Mouse (Mus musculus) frontal cortex, adult 2 months (tissue): ENCODE measurements around the gene Pdzd4. TPM values are rescaled to one million over a fixed set of nuclear protein-coding genes. Genes with fewer than 3 reads are reported as not detected.
A peak's percentile ranks its signal among the peaks of the same experiment; 100 is the strongest.

ENCODE experiments used
- DNase-seq, 2 experiments: peaks; one replicate each; pipeline ENCODE4 v3.0.0; 2022; ENCODE audit warnings: low spot score in 1 of 2; ENCODE audit errors: extremely low spot score in 1 of 2
- polyA plus RNA-seq: library from polyadenylated mRNA; depleted of rRNA; stranded (reverse); fragments of >200 nt; gene quantifications from 2 replicates; pipeline ENCODE4 v1.2.3, GENCODE M21; 2012; rRNA removed

Pdzd4 gene
- polyA plus RNA-seq, 1 experiment = 92.9 TPM

- peak; percentile 90 to 94 for DNase-seq
These were observed 38.2 kb downstream of the Pdzd4 start, which contains the start of the genes Idh3g and Ssr4 for GRCm38 (mm10) chrX:73786364-73787224. Gene Idh3g, minus strand, starts transcription at chrX:73786897. Gene Ssr4, plus strand, starts transcription at chrX:73787028.

GRCm38 (mm10) chrX:73785666-73786065, 39.1 kb downstream of the Pdzd4 start:
- DNase-seq = no peak

GRCm38 (mm10) chrX:73782227-73782626, 42.5 kb downstream of the Pdzd4 start:
- DNase-seq = no peak

GRCm38 (mm10) chrX:73774802-73775483, 49.8 kb downstream of the Pdzd4 start:
- DNase-seq = no peak

GRCm38 (mm10) chrX:73774168-73774760, 50.5 kb downstream of the Pdzd4 start, which contains the start of gene Srpk3:
Gene Srpk3, plus strand, starts transcription at chrX:73774405.
- DNase-seq = peak in 1 of 2 experiments; percentile 51

GRCm38 (mm10) chrX:73767267-73767666, 57.5 kb downstream of the Pdzd4 start:
- DNase-seq = no peak

GRCm38 (mm10) chrX:73765311-73765710, 59.5 kb downstream of the Pdzd4 start:
- no peak for DNase-seq

- DNase-seq = peak in 1 of 2 experiments; percentile 17
These were observed 66.0 kb downstream of the Pdzd4 start for GRCm38 (mm10) chrX:73758611-73759290.

- no peak for DNase-seq
These were observed 68.2 kb downstream of the Pdzd4 start, which contains the start of gene Plxnb3 for GRCm38 (mm10) chrX:73756334-73757140. Gene Plxnb3, plus strand, starts transcription at chrX:73757090.

- no peak for DNase-seq
These were observed 75.8 kb downstream of the Pdzd4 start for GRCm38 (mm10) chrX:73748977-73749376.

- DNase-seq = no peak
These were observed 79.8 kb downstream of the Pdzd4 start for GRCm38 (mm10) chrX:73744774-73745481.

Other genes starting within 250 kb of the Pdzd4 start
- gene Dusp9, start 185.6 kb downstream of the Pdzd4 start, polyA plus RNA-seq = 1.0 and 1.8 TPM in 2 replicates
- 94.2 and 126 TPM in 2 replicates for gene Pnck, start 164.9 kb downstream of the Pdzd4 start, polyA plus RNA-seq
- gene Slc6a8, start 151.8 kb downstream of the Pdzd4 start, polyA plus RNA-seq = 116 TPM in 2 replicates
- 77.3 and 81.6 TPM in 2 replicates for gene Bcap31, start 108.8 kb downstream of the Pdzd4 start, polyA plus RNA-seq
- gene Abcd1, start 108.4 kb downstream of the Pdzd4 start, polyA plus RNA-seq = 15.8 and 17.6 TPM in 2 replicates
- 11.4 and 12.2 TPM in 2 replicates for gene Plxnb3, start 67.9 kb downstream of the Pdzd4 start, polyA plus RNA-seq
- gene Srpk3, start 50.6 kb downstream of the Pdzd4 start, polyA plus RNA-seq = 19.1 and 20.2 TPM in 2 replicates
- gene Idh3g, start 38.1 kb downstream of the Pdzd4 start, polyA plus RNA-seq = 545 and 567 TPM in 2 replicates
- 142 and 161 TPM in 2 replicates for gene Ssr4, start 37.9 kb downstream of the Pdzd4 start, polyA plus RNA-seq
- gene Avpr2, start 67.1 kb upstream of the Pdzd4 start, polyA plus RNA-seq = not detected in 2 replicates
- 88.7 and 113 TPM in 2 replicates for gene L1cam, start 71.1 kb upstream of the Pdzd4 start, polyA plus RNA-seq
- gene Arhgap4, start 96.9 kb upstream of the Pdzd4 start, polyA plus RNA-seq = 6.4 and 7.3 TPM in 2 replicates
- gene Naa10, start 97.0 kb upstream of the Pdzd4 start, polyA plus RNA-seq = 77.6 and 80.3 TPM in 2 replicates
- 9.2 and 10.0 TPM in 2 replicates for gene Renbp, start 105.9 kb upstream of the Pdzd4 start, polyA plus RNA-seq
- gene Hcfc1, start 141.4 kb upstream of the Pdzd4 start, polyA plus RNA-seq = 41.1 and 44.0 TPM in 2 replicates
- 91.0 and 101 TPM in 2 replicates for gene Irak1, start 198.9 kb upstream of the Pdzd4 start, polyA plus RNA-seq